Mouse (Mus musculus): Measurements from ENCODE around the gene Slc24a3.

The Slc24a3 gene

GRCm38 (mm10) chr2:145655373-145655960, 487.9 kb downstream of the Slc24a3 start:
- no peak for DNase-seq

GRCm38 (mm10) chr2:145656121-145656520, 488.6 kb downstream of the Slc24a3 start:
- no peak for DNase-seq

- DNase-seq = no peak
Measured at GRCm38 (mm10) chr2:145656716-145657115, 489.2 kb downstream of the Slc24a3 start.

- DNase-seq = no peak
Measured at GRCm38 (mm10) chr2:145661242-145661641, 493.7 kb downstream of the Slc24a3 start.

GRCm38 (mm10) chr2:145663899-145664298, 496.3 kb downstream of the Slc24a3 start:
- DNase-seq = no peak

- DNase-seq = no peak
Measured at GRCm38 (mm10) chr2:145664311-145664710, 496.8 kb downstream of the Slc24a3 start.

- DNase-seq = no peak
Measured at GRCm38 (mm10) chr2:145668135-145668534, 500.6 kb downstream of the Slc24a3 start.

GRCm38 (mm10) chr2:145670131-145670530, 502.6 kb downstream of the Slc24a3 start:
- DNase-seq = no peak

GRCm38 (mm10) chr2:145674496-145675141, 507.1 kb downstream of the Slc24a3 start:
- no peak for DNase-seq

GRCm38 (mm10) chr2:145675142-145675755, 507.7 kb downstream of the Slc24a3 start, which contains the start of gene Rin2:
Gene Rin2 (plus strand): TSS chr2:145675215.
- peak; percentile 67 for DNase-seq

GRCm38 (mm10) chr2:145675756-145676543, 508.4 kb downstream of the Slc24a3 start:
- peak; percentile 19 for DNase-seq

- DNase-seq = no peak
Measured at GRCm38 (mm10) chr2:145676544-145676925, 509.0 kb downstream of the Slc24a3 start.

- DNase-seq = no peak
Measured at GRCm38 (mm10) chr2:145676936-145677335, 509.4 kb downstream of the Slc24a3 start.

- no peak for DNase-seq
Measured at GRCm38 (mm10) chr2:145680141-145680540, 512.6 kb downstream of the Slc24a3 start.

GRCm38 (mm10) chr2:145680762-145681161, 513.2 kb downstream of the Slc24a3 start:
- no peak for DNase-seq

GRCm38 (mm10) chr2:145681626-145682025, 514.1 kb downstream of the Slc24a3 start:
- DNase-seq = no peak

- DNase-seq = no peak
Measured at GRCm38 (mm10) chr2:145682924-145683323, 515.4 kb downstream of the Slc24a3 start.

- no peak for DNase-seq
Measured at GRCm38 (mm10) chr2:145683536-145683935, 516.0 kb downstream of the Slc24a3 start.

GRCm38 (mm10) chr2:145684151-145684550, 516.6 kb downstream of the Slc24a3 start:
- no peak for DNase-seq

- DNase-seq = no peak
Measured at GRCm38 (mm10) chr2:145684891-145685290, 517.3 kb downstream of the Slc24a3 start.

GRCm38 (mm10) chr2:145686017-145686416, 518.5 kb downstream of the Slc24a3 start:
- DNase-seq = no peak

GRCm38 (mm10) chr2:145691367-145692009, 523.9 kb downstream of the Slc24a3 start:
- no peak for DNase-seq
